Mouse (Mus musculus) liver, embryonic 12.5 days (tissue): ENCODE results near the gene Rnf126. TPM values are rescaled to one million over a fixed set of nuclear protein-coding genes. Genes with fewer than 3 reads are reported as not detected.

Source experiments
- ATAC-seq: fragments of 200-750 bp; cut with Nextera tagmentation; 2 replicates; pipeline ENCODE4 v1.8.0; 2017; ENCODE audit warnings: moderate number of reproducible peaks, mild to moderate bottlenecking, moderate library complexity
- H3K27ac ChIP-seq: fragments of 300-500 bp; sonication (generic); 2 replicates; pipeline ENCODE4 v1.5.1; 2016; ENCODE audit warnings: mild to moderate bottlenecking
- H3K27me3 ChIP-seq: fragments of 300-500 bp; sonication (generic); replicated peaks from 2 replicates; pipeline ENCODE4 v1.6.1; 2016; ENCODE audit warnings: mild to moderate bottlenecking, moderate library complexity
- H3K36me3 ChIP-seq: fragments of 300-500 bp; sonication (generic); 2 replicates; pipeline ENCODE4 v1.6.1; 2016; ENCODE audit warnings: mild to moderate bottlenecking, moderate library complexity
- H3K4me1 ChIP-seq: fragments of 300-500 bp; sonication (generic); 2 replicates; pipeline ENCODE4 v1.6.1; 2016
- H3K4me2 ChIP-seq: fragments of 300-500 bp; sonication (generic); 2 replicates; pipeline ENCODE4 v1.6.1; 2016; ENCODE audit warnings: mild to moderate bottlenecking, moderate library complexity
- H3K4me3 ChIP-seq: fragments of 300-500 bp; sonication (generic); 2 replicates; pipeline ENCODE4 v1.5.1; 2016; ENCODE audit warnings: mild to moderate bottlenecking, moderate library complexity
- H3K9ac ChIP-seq: fragments of 300-500 bp; sonication (generic); 2 replicates; pipeline ENCODE4 v1.6.1; 2016; ENCODE audit warnings: mild to moderate bottlenecking, moderate library complexity
- H3K9me3 ChIP-seq: fragments of 300-500 bp; sonication (generic); replicated peaks from 2 replicates; pipeline ENCODE4 v1.6.1; 2016; ENCODE audit warnings: mild to moderate bottlenecking, moderate library complexity
- WGBS: fragments of 180-500 bp; shearing (Covaris S2); methylation state at CpG from one replicate; pipeline ENCODE4 v1.1.7; 2016; ENCODE audit not compliant: insufficient replicate concordance; 5-methylcytosine and 5-hydroxymethylcytosine counted together
- polyA plus RNA-seq: library from polyadenylated mRNA; unstranded; fragments of >200 nt; fragmentation: Nextera tagmentation; extraction: Ambion mirVana; gene quantifications from 2 replicates; pipeline ENCODE4 v1.2.1, GENCODE M21; 2016

The Rnf126 gene
- polyA plus RNA-seq, 1 experiment from 2014 or later: 80.4 TPM

DNA sequence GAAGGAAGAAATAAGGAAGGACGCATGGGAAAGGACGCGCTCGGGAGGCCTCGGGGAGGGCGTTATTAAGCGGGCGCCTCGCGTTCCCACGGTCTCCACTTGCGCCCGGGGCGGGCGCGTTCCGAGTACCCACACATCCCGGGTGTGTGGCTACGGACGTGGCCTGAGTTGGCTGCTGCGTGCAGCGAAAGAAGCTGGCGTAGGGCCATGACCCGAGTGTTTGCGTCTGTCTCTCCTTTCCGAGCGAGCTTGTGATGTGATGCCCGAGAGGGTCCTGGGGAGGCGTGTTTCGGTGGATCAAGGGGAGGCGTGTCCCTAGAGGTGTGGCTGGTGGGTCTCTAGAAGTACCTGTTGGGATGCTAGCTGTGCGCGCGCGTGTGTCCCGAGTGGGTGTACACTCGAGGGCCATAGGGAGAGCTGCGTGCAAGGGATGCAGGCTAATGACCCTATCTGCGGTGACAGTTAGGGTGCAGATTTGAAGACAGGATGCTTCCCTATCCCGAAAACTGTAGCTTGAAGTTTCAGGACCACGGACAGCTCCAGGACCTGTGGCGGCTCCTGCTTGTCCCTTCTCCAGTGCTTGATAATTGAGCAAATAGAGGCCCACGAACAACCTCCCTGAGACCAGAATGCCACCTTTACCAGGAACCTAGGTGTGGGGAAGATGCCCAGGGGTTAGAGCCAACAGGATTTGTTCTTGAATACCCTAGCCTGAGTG, 49.0 kb downstream of the Rnf126 start:
- peak overlapping the region; percentile 86 for H3K4me2 ChIP-seq
- H3K4me1 ChIP-seq: peaks cover 30% of the 10 kb centered on the region
- peak overlapping the region; percentile 66; the same call in 1 of the 2 replicates for H3K4me3 ChIP-seq
- ATAC-seq: no peak
- no peak overlapping the region for H3K9ac ChIP-seq
- 5% methylated on average over 43 of the region's 43 CpGs for WGBS
- peaks cover 92% of the 10 kb centered on the region for H3K27me3 ChIP-seq
- H3K27ac ChIP-seq: no peak overlapping the region
- no peaks in the 10 kb centered on the region for H3K9me3 ChIP-seq
- H3K36me3 ChIP-seq: no peaks in the 10 kb centered on the region

- Histone ChIP-seq H3K9me3 (no peaks in the 10 kb centered on the region), H3K27ac (no peak overlapping the region), H3K4me1 (peaks cover 39% of the 10 kb centered on the region), H3K27me3 (peaks cover 84% of the 10 kb centered on the region), H3K9ac (peak overlapping the region; percentile 41; the same call in 1 of the 2 replicates), H3K4me3 (peak overlapping the region; percentile 66), H3K36me3 (peaks cover 3% of the 10 kb centered on the region), H3K4me2 (peak overlapping the region; percentile 86)
- no peak for ATAC-seq
- 4% methylated on average over 44 of the region's 44 CpGs for WGBS
Measured at GRCm38 (mm10) chr10:79716988-79717355, 49.8 kb downstream of the Rnf126 start.

DNA sequence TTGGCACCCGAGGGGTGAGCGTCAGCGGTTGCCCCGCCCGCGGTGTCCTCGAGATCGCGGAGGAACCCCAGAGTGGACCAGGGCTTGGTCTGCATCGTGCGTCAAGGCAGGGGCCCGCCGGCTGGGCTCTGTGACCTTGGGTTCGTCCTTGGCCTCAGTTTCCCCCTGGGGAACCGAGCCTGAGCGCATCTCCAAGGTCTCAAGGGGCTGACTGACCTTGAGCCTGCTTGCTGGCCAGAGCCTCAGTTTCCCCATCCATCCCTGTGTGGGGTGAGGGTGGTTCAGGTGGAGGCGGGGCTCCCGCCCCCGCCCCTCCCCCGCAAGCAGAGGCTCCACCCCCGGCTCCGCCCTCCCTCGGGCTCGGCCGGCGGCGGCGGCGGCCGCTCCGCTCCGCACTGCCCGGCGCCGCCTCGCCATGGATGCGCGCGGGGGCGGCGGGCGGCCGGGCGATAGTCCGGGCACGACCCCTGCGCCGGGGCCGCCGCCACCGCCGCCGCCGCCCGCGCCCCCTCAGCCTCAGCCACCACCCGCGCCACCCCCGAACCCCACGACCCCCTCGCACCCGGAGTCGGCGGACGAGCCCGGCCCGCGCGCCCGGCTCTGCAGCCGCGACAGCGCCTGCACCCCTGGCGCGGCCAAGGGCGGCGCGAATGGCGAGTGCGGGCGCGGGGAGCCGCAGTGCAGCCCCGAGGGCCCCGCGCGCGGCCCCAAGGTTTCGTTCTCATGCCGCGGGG, 50.3 kb downstream of the Rnf126 start, which contains the start of gene Hcn2:
TSS of gene Hcn2 (plus strand) at position 381 of the 734 bp plus-strand sequence.
- no peaks in the 10 kb centered on the region for H3K9me3 ChIP-seq
- H3K9ac ChIP-seq: peak within 1 kb of the TSS; percentile 41; the same call in 1 of the 2 replicates
- WGBS: 2% methylated on average over 58 of the region's 91 CpGs
- peaks cover 44% of the 10 kb centered on the region for H3K4me1 ChIP-seq
- no peak for ATAC-seq
- H3K27me3 ChIP-seq: peaks cover 78% of the 10 kb centered on the region
- peak within 1 kb of the TSS; percentile 66 for H3K4me3 ChIP-seq
- H3K27ac ChIP-seq: no peak within 1 kb of the TSS
- H3K4me2 ChIP-seq: peak within 1 kb of the TSS; percentile 86
- H3K36me3 ChIP-seq: peaks cover 9% of the 10 kb centered on the region

- no peak overlapping the region for H3K27ac ChIP-seq
- WGBS: 52% methylated on average over 4 of the region's 4 CpGs
- no peaks in the 10 kb centered on the region for H3K9me3 ChIP-seq
- H3K27me3 ChIP-seq: peaks cover 64% of the 10 kb centered on the region
- peaks cover 23% of the 10 kb centered on the region for H3K36me3 ChIP-seq
- H3K9ac ChIP-seq: no peak overlapping the region
- no peak overlapping the region for H3K4me3 ChIP-seq
- no peak overlapping the region for H3K4me2 ChIP-seq
- peaks cover 58% of the 10 kb centered on the region for H3K4me1 ChIP-seq
- ATAC-seq: no peak
Measured at GRCm38 (mm10) chr10:79714996-79715395, 51.8 kb downstream of the Rnf126 start.

DNA sequence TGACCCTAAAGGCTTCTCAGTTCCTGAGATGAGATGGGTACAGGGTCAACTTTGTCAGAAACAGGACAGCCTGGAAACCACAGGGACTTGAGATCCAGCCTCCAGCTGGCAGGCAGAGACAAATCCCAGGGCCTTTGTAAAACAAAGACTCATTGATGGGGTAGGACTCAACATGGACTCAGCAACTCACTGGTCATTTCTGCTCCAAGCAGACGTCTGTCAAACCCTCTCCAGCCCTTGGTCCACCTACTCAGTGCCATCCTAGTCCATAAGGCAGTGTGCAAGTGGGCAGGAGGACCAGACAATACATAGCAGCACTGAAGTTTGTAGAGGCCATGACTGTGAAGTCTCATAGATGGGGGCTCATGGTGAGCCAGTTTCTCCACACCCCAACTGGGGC, 53.6 kb downstream of the Rnf126 start:
- Histone ChIP-seq H3K27ac (peak overlapping the region; percentile 92), H3K9me3 (no peaks in the 10 kb centered on the region), H3K36me3 (peaks cover 41% of the 10 kb centered on the region), H3K27me3 (peaks cover 46% of the 10 kb centered on the region), H3K4me3 (no peak overlapping the region), H3K4me2 (peak overlapping the region; percentile 52), H3K9ac (peak overlapping the region; percentile 57), H3K4me1 (peaks cover 77% of the 10 kb centered on the region)
- ATAC-seq: no peak
- WGBS: 25% methylated on average over 1 of the region's 1 CpGs

- peak overlapping the region; percentile 92 for H3K27ac ChIP-seq
- 12% methylated on average over 4 of the region's 6 CpGs for WGBS
- H3K4me2 ChIP-seq: peak overlapping the region; percentile 52
- H3K27me3 ChIP-seq: peaks cover 40% of the 10 kb centered on the region
- peak; percentile 94 for ATAC-seq
- peak overlapping the region; percentile 57 for H3K9ac ChIP-seq
- H3K9me3 ChIP-seq: no peaks in the 10 kb centered on the region
- H3K4me3 ChIP-seq: no peak overlapping the region
- peaks cover 80% of the 10 kb centered on the region for H3K4me1 ChIP-seq
- peaks cover 47% of the 10 kb centered on the region for H3K36me3 ChIP-seq
Measured at GRCm38 (mm10) chr10:79712499-79713126, 54.1 kb downstream of the Rnf126 start.

DNA sequence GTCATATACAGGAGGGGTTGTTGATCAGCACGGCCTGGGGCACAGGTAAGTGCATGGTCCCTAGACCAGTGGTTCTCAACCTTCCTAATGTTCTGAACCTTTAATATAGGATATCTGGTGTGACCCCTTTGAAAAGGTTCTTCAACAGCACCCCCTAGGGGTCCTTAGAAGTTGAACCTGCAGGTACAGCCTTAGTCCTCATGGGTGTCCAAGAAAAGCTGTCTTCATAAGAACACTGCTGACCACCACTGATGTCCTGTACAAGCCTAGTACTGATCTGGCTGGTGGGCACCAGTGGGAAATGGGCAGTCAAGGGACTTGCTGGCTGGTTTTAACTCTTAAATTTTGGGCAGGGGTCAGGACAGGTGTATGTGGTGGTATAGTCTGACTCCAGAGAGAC, 54.7 kb downstream of the Rnf126 start:
- no peak overlapping the region for H3K9ac ChIP-seq
- ATAC-seq: peak; percentile 42
- H3K4me2 ChIP-seq: 0 out of 2 replicates have a peak overlapping the region, but pooled peaks have one; percentile 52
- H3K4me3 ChIP-seq: no peak overlapping the region
- peaks cover 53% of the 10 kb centered on the region for H3K36me3 ChIP-seq
- peaks cover 34% of the 10 kb centered on the region for H3K27me3 ChIP-seq
- H3K9me3 ChIP-seq: no peaks in the 10 kb centered on the region
- H3K4me1 ChIP-seq: peaks cover 80% of the 10 kb centered on the region
- WGBS: 74% methylated on average over 1 of the region's 1 CpGs
- peak overlapping the region; percentile 80 for H3K27ac ChIP-seq

DNA sequence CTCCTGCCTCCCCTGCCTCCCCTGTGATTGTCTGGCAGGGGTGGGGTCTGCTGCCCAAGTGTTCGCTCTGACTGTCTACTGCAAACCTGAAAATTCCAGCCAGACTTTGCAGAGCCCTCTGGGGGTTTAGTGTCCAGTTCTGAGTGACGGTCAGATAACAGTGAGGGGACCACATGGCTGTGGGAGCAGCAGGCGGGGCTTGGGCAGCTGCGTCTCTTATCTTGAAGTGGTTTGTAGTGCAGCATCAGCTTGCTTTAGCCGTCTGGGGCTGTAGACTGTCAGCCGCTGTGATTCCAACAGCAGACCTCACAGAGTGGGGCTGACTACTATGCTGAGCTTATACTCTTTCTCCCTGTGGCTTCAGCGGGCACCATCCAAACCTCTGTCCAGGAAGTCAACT, 57.4 kb downstream of the Rnf126 start:
- WGBS: 33% methylated on average over 7 of the region's 7 CpGs
- no peak for ATAC-seq
- H3K27ac ChIP-seq: peak overlapping the region; percentile 96; the same call in 1 of the 2 replicates
- H3K4me3 ChIP-seq: peak overlapping the region; percentile 18; the same call in 1 of the 2 replicates
- peak overlapping the region; percentile 91 for H3K4me2 ChIP-seq
- no peak overlapping the region; the same call in 1 of the 2 replicates for H3K9ac ChIP-seq
- peaks cover 7% of the 10 kb centered on the region for H3K27me3 ChIP-seq
- no peaks in the 10 kb centered on the region for H3K9me3 ChIP-seq
- H3K36me3 ChIP-seq: peaks cover 62% of the 10 kb centered on the region
- H3K4me1 ChIP-seq: peaks cover 89% of the 10 kb centered on the region

- Histone ChIP-seq H3K9me3 (no peaks in the 10 kb centered on the region), H3K4me2 (peak overlapping the region; percentile 91), H3K36me3 (peaks cover 62% of the 10 kb centered on the region), H3K4me3 (peak overlapping the region; percentile 18), H3K27ac (peak overlapping the region; percentile 96), H3K4me1 (peaks cover 89% of the 10 kb centered on the region), H3K9ac (peak overlapping the region; percentile 98), H3K27me3 (peaks cover under 1% of the 10 kb centered on the region; the same call in 1 of the 2 replicates)
- no peak for ATAC-seq
- WGBS: 85% methylated on average over 21 of the region's 21 CpGs
Measured at GRCm38 (mm10) chr10:79708668-79709067, 58.1 kb downstream of the Rnf126 start.
